ENCODE assay signal across 8 mouse cellular contexts in genomic region chr11:35587174-35587959, GRCm38 (mm10).
DNase-seq lines count a peak whose midpoint lies in the region; ATAC-seq and TF ChIP-seq lines count a peak whose summit lies in the region.

No protein-coding gene starts in this region.

- no peaks in the 10 kb centered on the region for H3K4me1 ChIP-seq in midbrain, embryonic 11.5 days (ENCODE audit: control insufficient read depth, insufficient read depth, low read length)
- H3K4me1 ChIP-seq in midbrain, embryonic 10.5 days: peaks cover 13% of the 10 kb centered on the region; the same call in 1 of the 2 replicates
- no peaks in the 10 kb centered on the region for H3K4me1 ChIP-seq in forebrain, postnatal 0 days (ENCODE audit: insufficient read depth)
- 0 out of 2 replicates have a peak, but pooled peaks cover 7% of the 10 kb centered on the region for H3K4me1 ChIP-seq in midbrain, embryonic 15.5 days

- H3K9ac ChIP-seq in midbrain, embryonic 11.5 days (ENCODE audit: low read length): no peak overlapping the region
- no peak overlapping the region for H3K9ac ChIP-seq in forebrain, postnatal 0 days
- no peak overlapping the region for H3K9ac ChIP-seq in midbrain, embryonic 15.5 days

- TF ChIP-seq CTCF in forebrain, postnatal 0 days (IDR thresholded peaks at IDR 0.05; ENCODE audit: low read depth): no peak

- intact Hi-C loops in heart, postnatal 25 days (cut with DNase I): no loop called here

- peak; percentile 50; the same call in 1 of the 2 replicates for ATAC-seq in midbrain, embryonic 11.5 days (ENCODE audit: low FRiP score)
- ATAC-seq in forebrain, postnatal 0 days: peak; percentile 95
- peak; percentile 90 for ATAC-seq in midbrain, embryonic 15.5 days (replicated peaks)

- no peak overlapping the region for H3K4me2 ChIP-seq in midbrain, embryonic 11.5 days
- H3K4me2 ChIP-seq in forebrain, postnatal 0 days (ENCODE audit: low read depth): no peak overlapping the region
- no peak overlapping the region for H3K4me2 ChIP-seq in midbrain, embryonic 15.5 days

- no peaks in the 10 kb centered on the region for H3K27me3 ChIP-seq in midbrain, embryonic 11.5 days (ENCODE audit: control insufficient read depth, insufficient read depth, low read length)
- peaks cover 45% of the 10 kb centered on the region for H3K27me3 ChIP-seq in midbrain, embryonic 10.5 days (ENCODE audit: low read depth, poor library complexity, severe bottlenecking)
- H3K27me3 ChIP-seq in forebrain, postnatal 0 days (ENCODE audit: insufficient read depth, low read length): no peaks in the 10 kb centered on the region; the same call in 1 of the 2 replicates
- 0 out of 2 replicates have a peak, but pooled peaks cover 2% of the 10 kb centered on the region for H3K27me3 ChIP-seq in midbrain, embryonic 15.5 days (replicated peaks)

- 68% methylated on average over 13 of the region's 13 CpGs for WGBS in midbrain, embryonic 11.5 days
- 81% methylated on average over 13 of the region's 13 CpGs for WGBS in midbrain, embryonic 10.5 days
- WGBS in forebrain, postnatal 0 days: 34% methylated on average over 13 of the region's 13 CpGs
- WGBS in midbrain, embryonic 15.5 days: 53% methylated on average over 13 of the region's 13 CpGs

- no peak overlapping the region for H3K4me3 ChIP-seq in midbrain, embryonic 11.5 days (ENCODE audit: low read depth, low read length)
- no peak overlapping the region for H3K4me3 ChIP-seq in midbrain, embryonic 10.5 days
- H3K4me3 ChIP-seq in forebrain, postnatal 0 days (ENCODE audit: low read depth, low read length): no peak overlapping the region
- no peak overlapping the region for H3K4me3 ChIP-seq in midbrain, embryonic 15.5 days

- no peaks in the 10 kb centered on the region for H3K36me3 ChIP-seq in midbrain, embryonic 11.5 days (ENCODE audit: control insufficient read depth, insufficient read depth, low read length)
- peaks cover 36% of the 10 kb centered on the region for H3K36me3 ChIP-seq in midbrain, embryonic 10.5 days
- H3K36me3 ChIP-seq in forebrain, postnatal 0 days (ENCODE audit: insufficient read depth): no peaks in the 10 kb centered on the region
- H3K36me3 ChIP-seq in midbrain, embryonic 15.5 days (replicated peaks): no peaks in the 10 kb centered on the region

- H3K27ac ChIP-seq in midbrain, embryonic 11.5 days (ENCODE audit: low read depth, low read length): no peak overlapping the region
- no peak overlapping the region; the same call in 1 of the 2 replicates for H3K27ac ChIP-seq in midbrain, embryonic 10.5 days (replicated peaks)
- no peak overlapping the region for H3K27ac ChIP-seq in forebrain, postnatal 0 days (ENCODE audit: low read depth, low read length)
- no peak overlapping the region for H3K27ac ChIP-seq in midbrain, embryonic 15.5 days

- DNase-seq in midbrain, embryonic 11.5 days (ENCODE audit: low spot score, missing footprints): no peak
- DNase-seq in midbrain, embryonic 10.5 days (ENCODE audit: low spot score): no peak
- DNase-seq in forebrain, postnatal 0 days: peak; percentile 85
- peak; percentile 55 for DNase-seq in heart, postnatal 25 days (ENCODE audit: low spot score)
- peak; percentile 82 to 91 for DNase-seq in layer of hippocampus, postnatal 14 days (ENCODE audit: low spot score in 2 of 2)
- peak; percentile 66 for DNase-seq in urinary bladder, postnatal 14 days (ENCODE audit: low spot score)
- DNase-seq in thymus, postnatal 25 days: no peak

- H3K9me3 ChIP-seq in midbrain, embryonic 11.5 days (ENCODE audit: control insufficient read depth, low read length): no peaks in the 10 kb centered on the region
- no peaks in the 10 kb centered on the region for H3K9me3 ChIP-seq in midbrain, embryonic 10.5 days (replicated peaks)
- H3K9me3 ChIP-seq in forebrain, postnatal 0 days (ENCODE audit: low read length): no peaks in the 10 kb centered on the region
- no peaks in the 10 kb centered on the region for H3K9me3 ChIP-seq in midbrain, embryonic 15.5 days

Comparison
In these comparisons a context has a peak if more than half of its experiments do, and no peak if none do; other contexts are left out.
1. DNase-seq: peak in forebrain, postnatal 0 days (single experiment), heart, postnatal 25 days (single experiment), layer of hippocampus, postnatal 14 days (2 of 2) and urinary bladder, postnatal 14 days (single experiment); none in midbrain, embryonic 11.5 days (single experiment), midbrain, embryonic 10.5 days (single experiment) and thymus, postnatal 25 days (single experiment).
2. Peak in every context shown above with its lines, with median percentiles within 50 percentile points of each other: ATAC-seq.